Mouse (Mus musculus) gonadal fat pad, adult 2 months (tissue): ENCODE results near the gene Cd3eap. TPM values are rescaled to one million over a fixed set of nuclear protein-coding genes. Genes with fewer than 3 reads are reported as not detected.

Source experiments
- DNase-seq: peaks from one replicate; pipeline ENCODE4 v3.0.0-alpha.2; 2012; ENCODE audit warnings: low read depth
- polyA plus RNA-seq: library from polyadenylated mRNA; depleted of rRNA; stranded (reverse); fragments of >200 nt; gene quantifications from 2 replicates; pipeline ENCODE4 v1.2.3, GENCODE M21; 2012; rRNA removed

Gene Cd3eap
- polyA plus RNA-seq, 1 experiment: 4.5 TPM

GRCm38 (mm10) chr7:19308454-19309277 is 50.6 kb downstream of the Cd3eap start:
- no peak for DNase-seq

DNA sequence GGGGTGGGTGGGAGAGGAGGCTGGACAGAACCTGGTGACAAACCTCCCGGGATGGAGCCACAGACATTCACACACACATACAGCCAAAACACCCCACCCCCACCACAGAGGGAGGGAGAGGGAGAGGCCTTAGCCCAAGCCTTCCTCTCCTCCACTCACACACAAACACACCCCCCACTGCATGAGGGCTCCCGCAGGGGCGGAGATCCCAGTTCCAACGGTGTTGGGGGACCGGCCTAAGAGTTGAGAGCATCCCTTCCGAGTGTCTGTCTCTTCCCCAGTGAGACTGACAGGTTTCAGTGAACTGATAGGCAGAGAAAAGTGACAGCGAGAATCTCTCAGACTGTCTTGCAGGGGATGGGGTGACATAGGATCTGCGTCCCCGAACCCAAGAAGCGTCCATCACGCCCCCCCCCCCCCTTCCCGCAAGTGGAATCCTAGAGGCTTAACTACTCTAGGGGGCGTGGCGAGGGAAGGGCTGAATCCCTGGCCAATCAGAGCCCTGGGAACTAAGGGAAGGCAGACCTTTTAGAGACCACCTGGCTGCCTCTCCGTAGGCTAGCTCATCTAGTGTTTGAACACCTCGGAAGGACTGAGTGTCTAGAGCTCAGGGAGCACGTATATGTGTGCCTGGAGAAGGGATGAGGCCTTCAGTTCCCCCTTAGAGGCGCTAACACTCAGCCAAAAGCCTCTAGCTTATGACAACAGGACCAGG is 51.4 kb downstream of the Cd3eap start:
- DNase-seq: no peak

GRCm38 (mm10) chr7:19306819-19307738 is 52.2 kb downstream of the Cd3eap start:
- no peak for DNase-seq

Other genes starting within 250 kb of the Cd3eap start
- gene Gm4969, start 241.1 kb downstream of the Cd3eap start, polyA plus RNA-seq: 0.13 and 0.19 TPM in 2 replicates
- 7.9 and 9.3 TPM in 2 replicates for gene Fbxo46, start 239.6 kb downstream of the Cd3eap start, polyA plus RNA-seq
- 14.9 and 19.4 TPM in 2 replicates for gene Qpctl, start 210.2 kb downstream of the Cd3eap start, polyA plus RNA-seq
- 30.6 and 37.8 TPM in 2 replicates for gene Snrpd2, start 209.8 kb downstream of the Cd3eap start, polyA plus RNA-seq
- gene Gipr, start 193.4 kb downstream of the Cd3eap start, polyA plus RNA-seq: 2.6 and 3.9 TPM in 2 replicates
- 47.5 and 48.5 TPM in 2 replicates for gene Eml2, start 183.1 kb downstream of the Cd3eap start, polyA plus RNA-seq
- gene Gpr4, start 146.9 kb downstream of the Cd3eap start, polyA plus RNA-seq: 13.3 and 15.3 TPM in 2 replicates
- gene Opa3, start 131.1 kb downstream of the Cd3eap start, polyA plus RNA-seq: 30.2 and 38.1 TPM in 2 replicates
- gene Vasp, start 87.7 kb downstream of the Cd3eap start, polyA plus RNA-seq: 61.0 and 82.5 TPM in 2 replicates
- gene Ppm1n, start 79.4 kb downstream of the Cd3eap start, polyA plus RNA-seq: not detected in 2 replicates
- gene Rtn2, start 76.9 kb downstream of the Cd3eap start, polyA plus RNA-seq: 30.6 and 59.5 TPM in 2 replicates
- gene Fosb, start 49.4 kb downstream of the Cd3eap start, polyA plus RNA-seq: 0.89 and 1.1 TPM in 2 replicates
- 49.0 and 57.8 TPM in 2 replicates for gene Ercc1, start 14.7 kb downstream of the Cd3eap start, polyA plus RNA-seq
- 13.3 and 14.8 TPM in 2 replicates for gene Ppp1r13l, start 266 bp upstream of the Cd3eap start, polyA plus RNA-seq
- 32.0 and 47.0 TPM in 2 replicates for gene Ercc2, start 22.5 kb upstream of the Cd3eap start, polyA plus RNA-seq
- 20.9 and 27.8 TPM in 2 replicates for gene Klc3, start 44.6 kb upstream of the Cd3eap start, polyA plus RNA-seq
- gene Ckm, start 45.3 kb upstream of the Cd3eap start, polyA plus RNA-seq: 37.3 and 62.7 TPM in 2 replicates
- 12.1 and 12.3 TPM in 2 replicates for gene Mark4, start 99.3 kb upstream of the Cd3eap start, polyA plus RNA-seq
- gene Exoc3l2, start 103.8 kb upstream of the Cd3eap start, polyA plus RNA-seq: 5.1 and 5.3 TPM in 2 replicates
- gene Bloc1s3, start 148.9 kb upstream of the Cd3eap start, polyA plus RNA-seq: 10.9 TPM in 2 replicates
- 114 and 128 TPM in 2 replicates for gene Trappc6a, start 148.9 kb upstream of the Cd3eap start, polyA plus RNA-seq
- gene Nkpd1, start 158.4 kb upstream of the Cd3eap start, polyA plus RNA-seq: 0.35 and 0.56 TPM in 2 replicates
- gene Ppp1r37, start 203.6 kb upstream of the Cd3eap start, polyA plus RNA-seq: 104 and 109 TPM in 2 replicates
- gene Zfp296, start 217.8 kb upstream of the Cd3eap start, polyA plus RNA-seq: 2.0 and 2.7 TPM in 2 replicates
- 70.7 and 100 TPM in 2 replicates for gene Gemin7, start 218.1 kb upstream of the Cd3eap start, polyA plus RNA-seq
- gene Clasrp, start 245.0 kb upstream of the Cd3eap start, polyA plus RNA-seq: 56.3 and 60.1 TPM in 2 replicates